Mouse (Mus musculus): ENCODE data around the gene Ergic1. TPM values are rescaled to one million over a fixed set of nuclear protein-coding genes. Genes with fewer than 3 reads are reported as not detected.

The Ergic1 gene
- total and polyA plus RNA-seq, 2 experiments from 2014 or later: 103 to 186 TPM

- Histone ChIP-seq H3K9me3 (ENCODE audit: low read length) (no peaks in the 10 kb centered on the region), H3K4me3 (ENCODE audit: low read depth, low read length) (no peak overlapping the region), H3K27ac (ENCODE audit: low read depth, low read length) (no peak overlapping the region), H3K9ac (no peak overlapping the region), H3K36me3 (ENCODE audit: insufficient read depth) (peaks cover 69% of the 10 kb centered on the region), H3K4me1 (ENCODE audit: insufficient read depth) (no peaks in the 10 kb centered on the region), H3K27me3 (ENCODE audit: insufficient read depth, low read length) (no peaks in the 10 kb centered on the region), H3K4me2 (ENCODE audit: low read depth) (no peak overlapping the region)
- DNase-seq (no peak), ATAC-seq (no peak)
- 94% methylated on average over 9 of the region's 9 CpGs for WGBS
- TF ChIP-seq CTCF (IDR thresholded peaks at IDR 0.05; ENCODE audit: low read depth): no peak
Observed at GRCm38 (mm10) chr17:26633186-26633585, 71.9 kb downstream of the Ergic1 start.

DNA sequence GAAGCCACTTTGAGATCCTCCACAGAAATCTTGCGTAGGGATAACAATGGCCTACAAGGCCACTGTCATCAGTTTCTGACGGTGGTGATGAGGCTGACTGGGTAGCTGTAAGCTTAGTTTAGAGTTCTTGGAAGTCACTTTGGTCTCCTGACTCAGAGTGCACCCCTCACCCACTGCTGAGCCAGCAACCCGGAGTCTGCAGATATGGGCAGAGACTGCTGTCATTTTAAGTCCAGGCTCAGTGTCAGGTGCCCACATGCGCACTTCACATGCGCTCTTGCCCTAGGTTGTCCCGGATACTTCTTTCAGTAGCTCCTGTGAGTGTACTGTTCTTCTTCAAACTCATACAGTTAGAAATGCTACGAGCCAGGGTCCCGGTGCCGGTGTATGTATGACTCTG lies 72.6 kb downstream of the Ergic1 start:
- no peak for ATAC-seq
- H3K4me2 ChIP-seq (ENCODE audit: low read depth): no peak overlapping the region
- no peak for TF ChIP-seq CTCF (IDR thresholded peaks at IDR 0.05; ENCODE audit: low read depth)
- no peak overlapping the region for H3K9ac ChIP-seq
- H3K27me3 ChIP-seq (ENCODE audit: insufficient read depth, low read length): no peaks in the 10 kb centered on the region
- H3K27ac ChIP-seq (ENCODE audit: low read depth, low read length): no peak overlapping the region
- no peak overlapping the region for H3K4me3 ChIP-seq (ENCODE audit: low read depth, low read length)
- WGBS: 95% methylated on average over 9 of the region's 9 CpGs
- no peaks in the 10 kb centered on the region for H3K9me3 ChIP-seq (ENCODE audit: low read length)
- peaks cover 65% of the 10 kb centered on the region for H3K36me3 ChIP-seq (ENCODE audit: insufficient read depth)
- no peaks in the 10 kb centered on the region for H3K4me1 ChIP-seq (ENCODE audit: insufficient read depth)
- no peak for DNase-seq

GRCm38 (mm10) chr17:26634539-26634938 lies 73.2 kb downstream of the Ergic1 start:
- no peak overlapping the region for H3K27ac ChIP-seq (ENCODE audit: low read depth, low read length)
- no peak overlapping the region for H3K4me3 ChIP-seq (ENCODE audit: low read depth, low read length)
- no peak overlapping the region for H3K9ac ChIP-seq
- WGBS: 92% methylated on average over 7 of the region's 7 CpGs
- DNase-seq: no peak
- no peak overlapping the region for H3K4me2 ChIP-seq (ENCODE audit: low read depth)
- H3K4me1 ChIP-seq (ENCODE audit: insufficient read depth): no peaks in the 10 kb centered on the region
- no peak for TF ChIP-seq CTCF (IDR thresholded peaks at IDR 0.05; ENCODE audit: low read depth)
- H3K36me3 ChIP-seq (ENCODE audit: insufficient read depth): peaks cover 65% of the 10 kb centered on the region
- no peak for ATAC-seq
- no peaks in the 10 kb centered on the region for H3K27me3 ChIP-seq (ENCODE audit: insufficient read depth, low read length)
- H3K9me3 ChIP-seq (ENCODE audit: low read length): no peaks in the 10 kb centered on the region

GRCm38 (mm10) chr17:26635951-26636350 lies 74.7 kb downstream of the Ergic1 start:
- TF ChIP-seq CTCF (IDR thresholded peaks at IDR 0.05; ENCODE audit: low read depth): no peak
- H3K27ac ChIP-seq (ENCODE audit: low read depth, low read length): no peak overlapping the region
- H3K9ac ChIP-seq: no peak overlapping the region
- no peaks in the 10 kb centered on the region for H3K27me3 ChIP-seq (ENCODE audit: insufficient read depth, low read length)
- DNase-seq (no peak), ATAC-seq (no peak)
- H3K36me3 ChIP-seq (ENCODE audit: insufficient read depth): peaks cover 64% of the 10 kb centered on the region
- no peaks in the 10 kb centered on the region for H3K4me1 ChIP-seq (ENCODE audit: insufficient read depth)
- H3K4me2 ChIP-seq (ENCODE audit: low read depth): no peak overlapping the region
- H3K9me3 ChIP-seq (ENCODE audit: low read length): no peaks in the 10 kb centered on the region
- WGBS: 90% methylated on average over 7 of the region's 7 CpGs
- H3K4me3 ChIP-seq (ENCODE audit: low read depth, low read length): no peak overlapping the region

GRCm38 (mm10) chr17:26637851-26638250 lies 76.6 kb downstream of the Ergic1 start:
- ATAC-seq (no peak), DNase-seq (no peak)
- Histone ChIP-seq H3K4me1 (ENCODE audit: insufficient read depth) (no peaks in the 10 kb centered on the region), H3K36me3 (ENCODE audit: insufficient read depth) (peaks cover 72% of the 10 kb centered on the region), H3K27ac (ENCODE audit: low read depth, low read length) (no peak overlapping the region), H3K4me2 (ENCODE audit: low read depth) (no peak overlapping the region), H3K4me3 (ENCODE audit: low read depth, low read length) (no peak overlapping the region), H3K27me3 (ENCODE audit: insufficient read depth, low read length) (no peaks in the 10 kb centered on the region), H3K9ac (no peak overlapping the region), H3K9me3 (ENCODE audit: low read length) (no peaks in the 10 kb centered on the region)
- TF ChIP-seq CTCF (IDR thresholded peaks at IDR 0.05; ENCODE audit: low read depth): no peak
- 83% methylated on average over 4 of the region's 4 CpGs for WGBS

GRCm38 (mm10) chr17:26638655-26639054 lies 77.4 kb downstream of the Ergic1 start:
- Histone ChIP-seq H3K36me3 (ENCODE audit: insufficient read depth) (peaks cover 80% of the 10 kb centered on the region), H3K9ac (no peak overlapping the region), H3K4me3 (ENCODE audit: low read depth, low read length) (no peak overlapping the region), H3K27me3 (ENCODE audit: insufficient read depth, low read length) (no peaks in the 10 kb centered on the region), H3K27ac (ENCODE audit: low read depth, low read length) (no peak overlapping the region), H3K9me3 (ENCODE audit: low read length) (no peaks in the 10 kb centered on the region), H3K4me1 (ENCODE audit: insufficient read depth) (no peaks in the 10 kb centered on the region), H3K4me2 (ENCODE audit: low read depth) (no peak overlapping the region)
- 21% methylated on average over 7 of the region's 7 CpGs for WGBS
- TF ChIP-seq CTCF (IDR thresholded peaks at IDR 0.05; ENCODE audit: low read depth): peak; percentile 96
- peak; percentile 73 for ATAC-seq
- peak; percentile 73 for DNase-seq

- H3K36me3 ChIP-seq (ENCODE audit: insufficient read depth): peaks cover 81% of the 10 kb centered on the region
- DNase-seq (no peak), ATAC-seq (no peak)
- H3K27me3 ChIP-seq (ENCODE audit: insufficient read depth, low read length): no peaks in the 10 kb centered on the region
- 87% methylated on average over 2 of the region's 2 CpGs for WGBS
- H3K4me1 ChIP-seq (ENCODE audit: insufficient read depth): no peaks in the 10 kb centered on the region
- H3K4me2 ChIP-seq (ENCODE audit: low read depth): no peak overlapping the region
- no peak overlapping the region for H3K4me3 ChIP-seq (ENCODE audit: low read depth, low read length)
- H3K9ac ChIP-seq: no peak overlapping the region
- H3K27ac ChIP-seq (ENCODE audit: low read depth, low read length): no peak overlapping the region
- no peaks in the 10 kb centered on the region for H3K9me3 ChIP-seq (ENCODE audit: low read length)
- TF ChIP-seq CTCF (IDR thresholded peaks at IDR 0.05; ENCODE audit: low read depth): no peak
Observed at GRCm38 (mm10) chr17:26639791-26640190, 78.5 kb downstream of the Ergic1 start.

Measured in forebrain, postnatal 0 days (tissue).